Mouse (Mus musculus) liver, embryonic 12.5 days (tissue): ENCODE measurements around the gene Kpna2. TPM values are rescaled to one million over a fixed set of nuclear protein-coding genes. Genes with fewer than 3 reads are reported as not detected.

Experiments used
- ATAC-seq: fragments of 200-750 bp; cut with Nextera tagmentation; 2 replicates; pipeline ENCODE4 v1.8.0; 2017; ENCODE audit warnings: moderate number of reproducible peaks, mild to moderate bottlenecking, moderate library complexity
- H3K27ac ChIP-seq: fragments of 300-500 bp; sonication (generic); 2 replicates; pipeline ENCODE4 v1.5.1; 2016; ENCODE audit warnings: mild to moderate bottlenecking
- H3K27me3 ChIP-seq: fragments of 300-500 bp; sonication (generic); replicated peaks from 2 replicates; pipeline ENCODE4 v1.6.1; 2016; ENCODE audit warnings: mild to moderate bottlenecking, moderate library complexity
- H3K36me3 ChIP-seq: fragments of 300-500 bp; sonication (generic); 2 replicates; pipeline ENCODE4 v1.6.1; 2016; ENCODE audit warnings: mild to moderate bottlenecking, moderate library complexity
- H3K4me1 ChIP-seq: fragments of 300-500 bp; sonication (generic); 2 replicates; pipeline ENCODE4 v1.6.1; 2016
- H3K4me2 ChIP-seq: fragments of 300-500 bp; sonication (generic); 2 replicates; pipeline ENCODE4 v1.6.1; 2016; ENCODE audit warnings: mild to moderate bottlenecking, moderate library complexity
- H3K4me3 ChIP-seq: fragments of 300-500 bp; sonication (generic); 2 replicates; pipeline ENCODE4 v1.5.1; 2016; ENCODE audit warnings: mild to moderate bottlenecking, moderate library complexity
- H3K9ac ChIP-seq: fragments of 300-500 bp; sonication (generic); 2 replicates; pipeline ENCODE4 v1.6.1; 2016; ENCODE audit warnings: mild to moderate bottlenecking, moderate library complexity
- H3K9me3 ChIP-seq: fragments of 300-500 bp; sonication (generic); replicated peaks from 2 replicates; pipeline ENCODE4 v1.6.1; 2016; ENCODE audit warnings: mild to moderate bottlenecking, moderate library complexity
- WGBS: fragments of 180-500 bp; shearing (Covaris S2); methylation state at CpG from one replicate; pipeline ENCODE4 v1.1.7; 2016; ENCODE audit not compliant: insufficient replicate concordance; 5-methylcytosine and 5-hydroxymethylcytosine counted together
- polyA plus RNA-seq: library from polyadenylated mRNA; unstranded; fragments of >200 nt; fragmentation: Nextera tagmentation; extraction: Ambion mirVana; gene quantifications from 2 replicates; pipeline ENCODE4 v1.2.1, GENCODE M21; 2016

Gene Kpna2
- polyA plus RNA-seq, 1 experiment from 2014 or later, result 381 TPM

GRCm38 (mm10) chr11:106975419-106976177 is 23.7 kb downstream of the Kpna2 start:
- Histone ChIP-seq H3K9ac (no peak overlapping the region; the same call in 1 of the 2 replicates), H3K4me2 (no peak overlapping the region), H3K4me3 (no peak overlapping the region), H3K27ac (no peak overlapping the region), H3K36me3 (no peaks in the 10 kb centered on the region), H3K9me3 (no peaks in the 10 kb centered on the region), H3K4me1 (peaks cover 6% of the 10 kb centered on the region; the same call in 1 of the 2 replicates), H3K27me3 (no peaks in the 10 kb centered on the region)
- 52% methylated on average over 8 of the region's 8 CpGs for WGBS
- ATAC-seq, result no peak

GRCm38 (mm10) chr11:106974440-106974839 is 24.9 kb downstream of the Kpna2 start:
- Histone ChIP-seq H3K36me3 (no peaks in the 10 kb centered on the region), H3K4me3 (no peak overlapping the region), H3K27me3 (no peaks in the 10 kb centered on the region), H3K4me2 (no peak overlapping the region), H3K9ac (no peak overlapping the region), H3K4me1 (peaks cover 6% of the 10 kb centered on the region; the same call in 1 of the 2 replicates), H3K9me3 (no peaks in the 10 kb centered on the region), H3K27ac (no peak overlapping the region)
- ATAC-seq, result no peak
- 77% methylated on average over 2 of the region's 2 CpGs for WGBS

- H3K9me3 ChIP-seq, result no peaks in the 10 kb centered on the region
- H3K27ac ChIP-seq, result no peak overlapping the region
- H3K9ac ChIP-seq, result no peak overlapping the region
- H3K4me3 ChIP-seq, result no peak overlapping the region
- peaks cover 6% of the 10 kb centered on the region; the same call in 1 of the 2 replicates for H3K4me1 ChIP-seq
- H3K27me3 ChIP-seq, result no peaks in the 10 kb centered on the region
- WGBS, result 46% methylated on average over 5 of the region's 5 CpGs
- H3K4me2 ChIP-seq, result no peak overlapping the region
- ATAC-seq, result no peak
- H3K36me3 ChIP-seq, result no peaks in the 10 kb centered on the region
Measured at GRCm38 (mm10) chr11:106973016-106973415, 26.3 kb downstream of the Kpna2 start.

GRCm38 (mm10) chr11:106969798-106970197 is 29.5 kb downstream of the Kpna2 start:
- Histone ChIP-seq H3K36me3 (no peaks in the 10 kb centered on the region), H3K4me1 (no peaks in the 10 kb centered on the region), H3K27ac (no peak overlapping the region), H3K4me3 (no peak overlapping the region), H3K4me2 (no peak overlapping the region), H3K9me3 (no peaks in the 10 kb centered on the region), H3K27me3 (no peaks in the 10 kb centered on the region), H3K9ac (no peak overlapping the region)
- 84% methylated on average over 8 of the region's 8 CpGs for WGBS
- ATAC-seq, result no peak

- Histone ChIP-seq H3K9ac (no peak overlapping the region), H3K27ac (0 out of 2 replicates have a peak overlapping the region, but pooled peaks have one; percentile 22), H3K4me3 (no peak overlapping the region), H3K36me3 (no peaks in the 10 kb centered on the region), H3K27me3 (no peaks in the 10 kb centered on the region), H3K4me2 (no peak overlapping the region), H3K4me1 (no peaks in the 10 kb centered on the region), H3K9me3 (no peaks in the 10 kb centered on the region)
- 51% methylated on average over 10 of the region's 10 CpGs for WGBS
- 0 out of 2 replicates have a peak, but pooled peaks have one; percentile 18 for ATAC-seq
Measured at GRCm38 (mm10) chr11:106967630-106968029, 31.7 kb downstream of the Kpna2 start.

- H3K9me3 ChIP-seq, result no peaks in the 10 kb centered on the region
- no peaks in the 10 kb centered on the region for H3K27me3 ChIP-seq
- no peaks in the 10 kb centered on the region for H3K36me3 ChIP-seq
- H3K4me3 ChIP-seq, result no peak overlapping the region
- H3K9ac ChIP-seq, result no peak overlapping the region
- H3K4me1 ChIP-seq, result peaks cover 9% of the 10 kb centered on the region
- no peak overlapping the region for H3K27ac ChIP-seq
- H3K4me2 ChIP-seq, result no peak overlapping the region
- ATAC-seq, result no peak
- 80% methylated on average over 4 of the region's 4 CpGs for WGBS
Measured at GRCm38 (mm10) chr11:106965881-106966280, 33.5 kb downstream of the Kpna2 start.

GRCm38 (mm10) chr11:106962310-106962709 is 37.0 kb downstream of the Kpna2 start:
- 74% methylated on average over 9 of the region's 9 CpGs for WGBS
- H3K27ac ChIP-seq, result no peak overlapping the region; the same call in 1 of the 2 replicates

GRCm38 (mm10) chr11:106961471-106962081 is 37.8 kb downstream of the Kpna2 start:
- 17% methylated on average over 13 of the region's 13 CpGs for WGBS
- Histone ChIP-seq H3K4me2 (no peak overlapping the region), H3K4me3 (no peak overlapping the region), H3K4me1 (peaks cover 15% of the 10 kb centered on the region), H3K9me3 (no peaks in the 10 kb centered on the region), H3K27ac (0 out of 2 replicates have a peak overlapping the region, but pooled peaks have one; percentile 3), H3K9ac (no peak overlapping the region), H3K27me3 (no peaks in the 10 kb centered on the region; the same call in 1 of the 2 replicates), H3K36me3 (no peaks in the 10 kb centered on the region)
- no peak for ATAC-seq

More at GRCm38 (mm10) chr11:106962310-106962709, 37.0 kb downstream of the Kpna2 start:
- ATAC-seq, result no peak
- Histone ChIP-seq H3K9me3 (no peaks in the 10 kb centered on the region), H3K9ac (no peak overlapping the region), H3K4me2 (peak overlapping the region; percentile 17; the same call in 1 of the 2 replicates), H3K27me3 (no peaks in the 10 kb centered on the region), H3K4me3 (no peak overlapping the region), H3K4me1 (peaks cover 13% of the 10 kb centered on the region), H3K36me3 (no peaks in the 10 kb centered on the region)

- WGBS, result 64% methylated on average over 5 of the region's 5 CpGs
Measured at GRCm38 (mm10) chr11:106959121-106959520, 40.2 kb downstream of the Kpna2 start.

GRCm38 (mm10) chr11:106958407-106959071 is 40.8 kb downstream of the Kpna2 start:
- no peak overlapping the region for H3K4me2 ChIP-seq
- whole genome bisulfite sequencing, result 63% methylated on average over 6 of the region's 6 CpGs

More at GRCm38 (mm10) chr11:106959121-106959520, 40.2 kb downstream of the Kpna2 start:
- peaks cover 15% of the 10 kb centered on the region for H3K4me1 ChIP-seq
- no peak overlapping the region for H3K4me2 ChIP-seq
- no peak overlapping the region for H3K9ac ChIP-seq
- H3K27ac ChIP-seq, result no peak overlapping the region
- no peaks in the 10 kb centered on the region for H3K9me3 ChIP-seq
- H3K36me3 ChIP-seq, result no peaks in the 10 kb centered on the region
- ATAC-seq, result no peak
- no peak overlapping the region for H3K4me3 ChIP-seq
- H3K27me3 ChIP-seq, result peaks cover 3% of the 10 kb centered on the region; the same call in 1 of the 2 replicates

GRCm38 (mm10) chr11:106957271-106957980 is 41.9 kb downstream of the Kpna2 start:
- H3K27ac ChIP-seq, result no peak overlapping the region

More at GRCm38 (mm10) chr11:106958407-106959071, 40.8 kb downstream of the Kpna2 start:
- Histone ChIP-seq H3K27ac (no peak overlapping the region), H3K4me3 (no peak overlapping the region), H3K9me3 (no peaks in the 10 kb centered on the region), H3K9ac (no peak overlapping the region), H3K27me3 (peaks cover 3% of the 10 kb centered on the region; the same call in 1 of the 2 replicates), H3K36me3 (no peaks in the 10 kb centered on the region), H3K4me1 (peaks cover 15% of the 10 kb centered on the region)
- no peak for ATAC-seq

More at GRCm38 (mm10) chr11:106957271-106957980, 41.9 kb downstream of the Kpna2 start:
- Histone ChIP-seq H3K36me3 (no peaks in the 10 kb centered on the region), H3K4me1 (peaks cover 15% of the 10 kb centered on the region), H3K27me3 (peaks cover 3% of the 10 kb centered on the region; the same call in 1 of the 2 replicates), H3K9ac (no peak overlapping the region), H3K4me2 (peak overlapping the region; percentile 22; the same call in 1 of the 2 replicates), H3K4me3 (no peak overlapping the region), H3K9me3 (no peaks in the 10 kb centered on the region)
- no peak for ATAC-seq
- 20% methylated on average over 12 of the region's 12 CpGs for WGBS
